Mouse (Mus musculus) limb, embryonic 12.5 days (tissue): ENCODE data around the gene Slc12a8. TPM values are rescaled to one million over a fixed set of nuclear protein-coding genes. Genes with fewer than 3 reads are reported as not detected.

Experiments
- ATAC-seq: fragments of 200-750 bp; cut with Nextera tagmentation; 2 replicates; pipeline ENCODE4 v1.8.0; 2017; ENCODE audit warnings: low read depth, moderate TSS enrichment; ENCODE audit not compliant: insufficient number of reproducible peaks, insufficient read depth, low FRiP score, low TSS enrichment
- H3K27ac ChIP-seq: fragments of 300-500 bp; sonication (generic); 2 replicates; pipeline ENCODE4 v1.5.1; 2016; ENCODE audit warnings: mild to moderate bottlenecking, moderate library complexity
- H3K27me3 ChIP-seq: fragments of 300-500 bp; sonication (generic); 2 replicates; pipeline ENCODE4 v1.6.1; 2016; ENCODE audit warnings: mild to moderate bottlenecking, moderate library complexity
- H3K36me3 ChIP-seq: fragments of 300-500 bp; sonication (generic); 2 replicates; pipeline ENCODE4 v1.6.1; 2016; ENCODE audit warnings: mild to moderate bottlenecking, moderate library complexity
- H3K4me1 ChIP-seq: fragments of 300-500 bp; sonication (generic); replicated peaks from 2 replicates; pipeline ENCODE4 v1.6.1; 2016
- H3K4me2 ChIP-seq: fragments of 300-500 bp; sonication (generic); 2 replicates; pipeline ENCODE4 v1.6.1; 2016; ENCODE audit warnings: mild to moderate bottlenecking, moderate library complexity
- H3K4me3 ChIP-seq: fragments of 300-500 bp; sonication (generic); replicated peaks from 2 replicates; pipeline ENCODE4 v1.5.1; 2016; ENCODE audit warnings: mild to moderate bottlenecking
- H3K9ac ChIP-seq: fragments of 300-500 bp; sonication (generic); replicated peaks from 2 replicates; pipeline ENCODE4 v1.6.1; 2016; ENCODE audit warnings: mild to moderate bottlenecking, moderate library complexity
- H3K9me3 ChIP-seq: fragments of 300-500 bp; sonication (generic); 2 replicates; pipeline ENCODE4 v1.6.1; 2016; ENCODE audit warnings: mild to moderate bottlenecking, moderate library complexity
- WGBS: fragments of 180-500 bp; shearing (Covaris S2); methylation state at CpG from one replicate; pipeline ENCODE4 v1.1.7; 2016; 5-methylcytosine and 5-hydroxymethylcytosine counted together
- polyA plus RNA-seq: library from polyadenylated mRNA; unstranded; fragments of >200 nt; fragmentation: Nextera tagmentation; extraction: Ambion mirVana; gene quantifications from 2 replicates; pipeline ENCODE4 v1.2.1, GENCODE M21; 2016

Gene Slc12a8
- polyA plus RNA-seq, 1 experiment from 2014 or later: 0.45 TPM

DNA sequence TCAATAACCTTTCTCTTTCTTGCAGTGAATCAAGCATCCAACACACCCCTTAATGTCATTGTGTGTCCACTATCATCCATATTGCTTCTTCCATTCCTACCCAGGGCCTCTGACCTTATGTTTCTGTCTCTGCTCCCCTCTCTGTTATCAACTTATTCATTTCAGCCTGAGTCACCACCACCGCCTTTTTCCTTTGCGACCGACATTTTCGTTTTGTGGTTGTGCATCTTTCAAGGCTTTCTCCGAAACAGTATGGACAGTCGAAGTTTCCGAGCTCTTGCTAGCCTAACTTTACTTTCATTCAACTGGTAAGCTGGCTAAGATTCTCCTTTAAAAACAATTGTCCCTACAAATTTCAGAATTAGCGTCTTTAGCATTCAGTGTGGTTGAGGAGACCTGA, 84.2 kb downstream of the Slc12a8 start:
- no peaks in the 10 kb centered on the region for H3K9me3 ChIP-seq
- no peaks in the 10 kb centered on the region for H3K4me1 ChIP-seq
- no peaks in the 10 kb centered on the region for H3K27me3 ChIP-seq
- no peak overlapping the region for H3K4me3 ChIP-seq
- H3K36me3 ChIP-seq: no peaks in the 10 kb centered on the region
- 92% methylated on average over 8 of the region's 8 CpGs for WGBS
- H3K27ac ChIP-seq: no peak overlapping the region
- ATAC-seq: no peak
- H3K4me2 ChIP-seq: no peak overlapping the region
- H3K9ac ChIP-seq: no peak overlapping the region

DNA sequence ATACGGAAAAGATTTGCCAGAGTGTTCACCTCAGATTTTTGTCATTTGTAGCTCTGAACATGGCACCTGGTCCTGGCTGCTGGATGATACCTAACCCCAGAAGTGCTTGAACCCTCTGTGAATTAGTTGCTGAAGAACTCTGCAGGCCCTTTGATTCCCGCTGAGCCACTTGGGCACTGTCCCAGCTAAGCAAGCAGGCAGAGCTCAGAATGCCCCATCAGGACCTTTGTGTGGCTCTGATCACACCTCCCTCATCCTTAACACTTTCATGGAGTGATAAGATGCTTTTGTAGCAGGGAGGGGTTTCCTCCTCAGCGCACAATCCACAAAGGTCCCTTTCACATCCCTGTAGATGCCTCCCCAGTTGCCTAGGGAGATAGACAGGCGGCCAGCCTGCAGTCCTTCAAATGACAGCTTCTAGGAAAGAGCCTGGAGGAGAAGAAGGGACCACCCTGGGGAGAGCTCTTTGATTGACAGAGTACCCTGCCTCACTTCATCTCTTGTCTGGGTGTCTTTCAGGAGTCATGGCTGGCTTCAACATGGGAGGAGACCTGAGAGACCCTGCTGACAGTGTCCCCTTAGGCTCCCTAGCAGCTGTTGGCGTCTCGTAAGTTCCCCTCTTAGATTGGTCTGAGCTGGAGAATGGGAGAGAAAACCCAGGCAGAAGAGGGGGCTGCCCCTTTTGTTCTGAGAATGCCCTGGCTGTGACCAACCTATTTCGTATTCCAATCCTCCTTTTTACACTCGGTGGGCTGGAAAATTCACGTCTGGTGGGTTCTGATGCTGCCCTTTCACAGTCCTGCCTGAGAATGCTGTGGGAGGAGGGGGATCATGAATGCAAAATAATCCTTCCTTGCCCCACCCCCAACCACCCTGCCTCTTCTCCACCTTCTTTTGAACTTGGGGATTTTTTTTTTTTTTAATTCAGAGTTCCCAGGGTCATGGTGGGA, 88.8 kb downstream of the Slc12a8 start:
- ATAC-seq: no peak
- no peak overlapping the region for H3K4me2 ChIP-seq
- no peaks in the 10 kb centered on the region for H3K4me1 ChIP-seq
- H3K9ac ChIP-seq: no peak overlapping the region
- H3K27ac ChIP-seq: no peak overlapping the region
- no peaks in the 10 kb centered on the region for H3K9me3 ChIP-seq
- H3K27me3 ChIP-seq: no peaks in the 10 kb centered on the region
- no peaks in the 10 kb centered on the region for H3K36me3 ChIP-seq
- H3K4me3 ChIP-seq: no peak overlapping the region
- WGBS: 46% methylated on average over 9 of the region's 9 CpGs

DNA sequence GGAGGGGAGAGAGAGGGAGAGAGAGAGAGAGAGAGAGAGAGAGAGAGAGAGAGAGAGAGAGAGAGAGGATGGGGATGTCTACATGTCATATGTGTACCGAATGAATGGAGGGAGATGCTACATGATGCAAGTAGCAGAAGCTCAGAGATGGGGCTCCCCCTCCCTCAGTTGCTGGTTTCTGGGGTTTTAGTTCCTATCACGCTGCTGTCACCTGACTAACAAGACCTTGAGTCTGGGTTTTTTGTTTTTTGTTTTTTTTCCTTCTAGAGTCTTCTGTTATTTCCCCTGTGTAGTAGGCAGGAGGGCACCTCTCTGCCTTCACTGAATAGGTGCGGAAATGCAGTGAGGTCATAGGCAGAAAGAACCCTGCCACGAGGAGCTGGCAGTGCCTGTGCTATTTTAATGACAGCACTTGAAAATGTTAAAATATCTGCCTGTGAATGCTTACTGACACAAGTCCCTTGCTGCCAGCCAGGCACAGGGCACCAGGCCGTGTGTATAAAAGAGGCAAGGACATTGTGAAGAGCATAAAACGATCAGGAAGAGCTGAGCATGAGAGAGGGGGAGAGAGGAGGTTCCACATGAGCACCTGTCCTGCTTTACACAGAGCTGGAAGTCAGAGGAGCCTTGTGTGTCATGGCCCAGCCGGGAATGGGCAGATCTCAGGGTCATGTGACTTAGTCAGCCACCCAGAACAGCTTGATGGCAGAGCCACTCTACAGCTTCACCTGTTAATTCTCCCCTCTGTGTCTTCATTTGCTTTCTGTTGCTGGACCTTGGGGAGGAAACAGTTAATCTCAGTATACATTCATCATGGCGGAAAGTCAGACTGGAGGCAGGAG, 89.8 kb downstream of the Slc12a8 start:
- Histone ChIP-seq H3K36me3 (no peaks in the 10 kb centered on the region), H3K27me3 (no peaks in the 10 kb centered on the region), H3K4me1 (no peaks in the 10 kb centered on the region), H3K4me3 (no peak overlapping the region), H3K9ac (no peak overlapping the region), H3K27ac (no peak overlapping the region), H3K9me3 (no peaks in the 10 kb centered on the region), H3K4me2 (no peak overlapping the region)
- WGBS: 69% methylated on average over 8 of the region's 8 CpGs
- no peak for ATAC-seq

DNA sequence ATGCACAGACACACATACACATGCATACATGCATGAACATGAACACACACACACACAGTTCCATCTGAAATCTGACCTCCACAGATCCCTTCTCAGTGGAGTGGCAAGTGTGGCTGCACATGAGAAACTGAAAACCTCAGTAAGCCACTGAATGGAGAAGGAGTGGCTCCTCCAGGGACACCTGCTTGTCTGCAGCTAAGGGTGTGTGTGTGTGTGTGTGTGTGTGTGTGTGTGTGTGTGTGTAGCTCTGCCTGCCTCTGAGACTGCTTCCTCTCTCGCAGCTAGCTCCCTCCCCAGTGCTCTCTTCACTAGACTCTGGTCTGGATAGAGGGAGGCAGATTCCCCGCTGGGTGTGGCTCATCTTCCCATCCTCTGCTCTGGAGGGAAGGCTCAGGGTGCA, 92.4 kb downstream of the Slc12a8 start:
- WGBS: 56% methylated on average over 2 of the region's 2 CpGs
- Histone ChIP-seq H3K27me3 (no peaks in the 10 kb centered on the region), H3K27ac (no peak overlapping the region), H3K4me1 (no peaks in the 10 kb centered on the region), H3K9ac (no peak overlapping the region), H3K4me3 (no peak overlapping the region), H3K4me2 (no peak overlapping the region), H3K9me3 (no peaks in the 10 kb centered on the region), H3K36me3 (no peaks in the 10 kb centered on the region)
- no peak for ATAC-seq

GRCm38 (mm10) chr16:33610466-33610865, 93.3 kb downstream of the Slc12a8 start:
- H3K9me3 ChIP-seq: no peaks in the 10 kb centered on the region
- ATAC-seq: no peak

DNA sequence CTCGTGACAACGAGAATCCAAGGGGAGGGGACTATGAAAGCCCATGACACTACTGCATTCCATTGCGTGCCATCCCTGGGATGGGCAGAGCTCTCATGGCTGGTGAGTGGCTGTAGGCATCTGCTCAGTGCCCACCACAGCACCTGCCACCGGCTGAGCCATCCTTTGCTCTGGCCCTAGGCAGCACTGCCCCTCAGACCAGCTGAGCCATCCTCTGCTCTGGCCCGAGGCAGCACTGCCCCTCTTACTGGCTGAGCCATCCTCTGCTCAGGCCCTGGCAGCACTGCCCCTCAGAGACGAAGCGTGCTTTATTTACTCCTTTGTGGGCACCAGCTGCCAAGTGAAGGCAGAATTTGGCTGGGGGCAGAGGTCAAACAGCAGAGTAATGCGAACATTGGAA, 94.2 kb downstream of the Slc12a8 start:
- Histone ChIP-seq H3K9ac (no peak overlapping the region), H3K4me3 (no peak overlapping the region), H3K4me1 (no peaks in the 10 kb centered on the region), H3K36me3 (no peaks in the 10 kb centered on the region), H3K27ac (no peak overlapping the region), H3K9me3 (no peaks in the 10 kb centered on the region), H3K27me3 (no peaks in the 10 kb centered on the region), H3K4me2 (no peak overlapping the region)
- no peak for ATAC-seq
- 81% methylated on average over 8 of the region's 8 CpGs for WGBS

More at GRCm38 (mm10) chr16:33610466-33610865, 93.3 kb downstream of the Slc12a8 start:
- Histone ChIP-seq H3K4me3 (no peak overlapping the region), H3K4me2 (no peak overlapping the region), H3K9ac (no peak overlapping the region), H3K27me3 (no peaks in the 10 kb centered on the region), H3K4me1 (no peaks in the 10 kb centered on the region), H3K36me3 (no peaks in the 10 kb centered on the region), H3K27ac (no peak overlapping the region)
- 82% methylated on average over 7 of the region's 7 CpGs for WGBS

DNA sequence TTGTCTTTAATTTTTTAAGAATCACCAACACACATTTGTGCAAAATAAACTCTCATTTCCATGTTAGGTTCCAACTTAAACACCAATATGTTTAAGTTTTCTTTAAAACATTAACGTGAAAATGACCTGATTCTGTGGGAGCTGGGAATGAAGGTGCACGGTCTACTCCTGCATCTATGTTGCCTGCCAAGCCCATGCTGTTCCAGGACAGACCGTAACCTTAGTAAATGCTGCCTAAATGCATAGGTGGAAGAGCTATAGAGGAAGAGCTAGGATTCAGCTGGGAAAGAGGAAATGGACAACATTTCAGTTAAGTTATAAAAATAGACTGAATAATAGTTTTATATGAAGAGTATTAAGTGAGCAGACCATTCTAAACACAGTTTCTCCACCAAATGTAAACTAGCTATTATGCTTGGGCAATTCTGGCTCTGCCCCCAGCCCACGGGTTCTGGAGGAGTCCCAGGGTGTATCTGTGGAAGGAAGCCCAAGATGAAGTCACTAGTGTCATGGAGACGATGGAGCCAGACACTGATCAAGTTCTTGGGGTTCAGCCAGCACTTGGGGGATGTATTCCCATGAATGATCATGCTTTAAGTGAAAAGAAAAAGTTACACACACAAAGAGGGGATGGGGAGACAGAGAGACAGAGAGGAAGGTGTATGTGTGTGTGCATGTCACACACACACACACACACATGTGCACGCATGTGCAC, 95.1 kb downstream of the Slc12a8 start:
- 88% methylated on average over 6 of the region's 6 CpGs for WGBS
- no peak overlapping the region for H3K4me2 ChIP-seq

DNA sequence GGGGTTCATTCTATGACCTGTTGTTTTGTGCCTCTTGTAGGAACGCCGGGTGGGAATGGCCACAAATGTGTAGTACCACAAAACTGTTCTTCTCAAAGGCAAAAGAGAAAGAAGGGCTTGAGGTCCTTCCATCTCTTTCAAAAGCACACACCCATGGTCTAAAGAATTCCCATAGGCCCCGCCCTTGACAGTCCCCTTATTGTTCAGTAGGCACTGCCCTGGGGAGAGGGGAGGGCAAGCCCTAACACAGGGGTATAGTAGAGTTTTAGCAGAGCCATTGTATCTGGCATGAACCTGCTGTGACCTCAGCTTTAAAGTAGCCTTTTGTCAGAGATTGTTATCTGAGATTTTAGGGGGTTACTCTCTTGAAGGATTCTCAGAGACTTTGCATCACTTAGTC, 98.9 kb downstream of the Slc12a8 start:
- H3K27ac ChIP-seq: no peak overlapping the region
- ATAC-seq: no peak
- no peaks in the 10 kb centered on the region for H3K27me3 ChIP-seq

More for the DNA sequence above, 95.1 kb downstream of the Slc12a8 start:
- ATAC-seq: no peak
- no peaks in the 10 kb centered on the region for H3K36me3 ChIP-seq
- no peak overlapping the region for H3K9ac ChIP-seq
- H3K4me1 ChIP-seq: no peaks in the 10 kb centered on the region
- H3K9me3 ChIP-seq: no peaks in the 10 kb centered on the region
- H3K27me3 ChIP-seq: no peaks in the 10 kb centered on the region
- H3K27ac ChIP-seq: no peak overlapping the region
- H3K4me3 ChIP-seq: no peak overlapping the region

GRCm38 (mm10) chr16:33621836-33622235, 104.7 kb downstream of the Slc12a8 start:
- Histone ChIP-seq H3K9ac (no peak overlapping the region), H3K36me3 (no peaks in the 10 kb centered on the region), H3K9me3 (peaks cover 4% of the 10 kb centered on the region; the same call in 1 of the 2 replicates), H3K27ac (no peak overlapping the region), H3K4me2 (no peak overlapping the region), H3K27me3 (no peaks in the 10 kb centered on the region), H3K4me1 (no peaks in the 10 kb centered on the region), H3K4me3 (no peak overlapping the region)
- 60% methylated on average over 2 of the region's 3 CpGs for WGBS
- ATAC-seq: no peak

More for the DNA sequence above, 98.9 kb downstream of the Slc12a8 start:
- peaks cover 4% of the 10 kb centered on the region; the same call in 1 of the 2 replicates for H3K9me3 ChIP-seq
- H3K36me3 ChIP-seq: no peaks in the 10 kb centered on the region
- no peak overlapping the region for H3K4me3 ChIP-seq
- 93% methylated on average over 3 of the region's 3 CpGs for WGBS
- H3K4me2 ChIP-seq: no peak overlapping the region
- H3K4me1 ChIP-seq: no peaks in the 10 kb centered on the region
- no peak overlapping the region for H3K9ac ChIP-seq

- Histone ChIP-seq H3K4me1 (no peaks in the 10 kb centered on the region), H3K27ac (no peak overlapping the region), H3K9ac (no peak overlapping the region), H3K36me3 (no peaks in the 10 kb centered on the region), H3K27me3 (no peaks in the 10 kb centered on the region), H3K9me3 (peaks cover 2% of the 10 kb centered on the region; the same call in 1 of the 2 replicates), H3K4me3 (no peak overlapping the region), H3K4me2 (no peak overlapping the region)
- ATAC-seq: no peak
- 89% methylated on average over 9 of the region's 9 CpGs for WGBS
Observed at GRCm38 (mm10) chr16:33624586-33624985, 107.5 kb downstream of the Slc12a8 start.

DNA sequence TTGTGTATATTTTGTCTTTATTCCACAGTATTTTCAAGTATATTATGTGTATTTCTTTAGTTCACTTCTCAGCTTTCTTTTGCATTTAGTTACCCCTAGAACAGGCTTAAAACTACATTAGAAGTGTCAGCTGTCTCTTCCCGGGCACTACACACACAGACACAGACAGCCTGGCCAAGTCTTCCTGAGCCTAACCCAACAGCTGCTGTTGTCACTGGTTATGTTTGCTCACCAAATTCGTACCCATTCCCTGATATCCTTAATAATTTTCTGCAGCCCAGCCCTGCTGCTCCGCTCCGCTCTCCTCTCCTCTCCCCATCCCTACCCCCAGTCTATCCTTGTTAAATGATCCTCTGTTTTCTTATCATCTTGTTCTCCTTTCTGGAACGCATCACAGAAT, 112.4 kb downstream of the Slc12a8 start:
- Histone ChIP-seq H3K4me2 (no peak overlapping the region), H3K4me3 (no peak overlapping the region), H3K9ac (no peak overlapping the region), H3K4me1 (no peaks in the 10 kb centered on the region), H3K27me3 (no peaks in the 10 kb centered on the region), H3K9me3 (no peaks in the 10 kb centered on the region), H3K36me3 (no peaks in the 10 kb centered on the region), H3K27ac (no peak overlapping the region)
- no peak for ATAC-seq
- WGBS: 80% methylated on average over 5 of the region's 5 CpGs
